Mouse (Mus musculus) CD8-positive naive resting alpha-beta T cell, adult 2 months (primary cell): ENCODE data around the gene Mob4.
A peak's percentile ranks its signal among the peaks of the same experiment; 100 is the strongest.
"Not testable (repeated sequence)": the region's sequence is repeated elsewhere in the genome, so short reads cannot be mapped to it uniquely, and the experiment has no call there.

Experiments used
- DNase-seq, 2 experiments: peaks; one replicate each; pipeline ENCODE4 v3.0.0; 2022; ENCODE audit warnings: low read depth in 2 of 2, low spot score in 2 of 2

The Mob4 gene

DNA sequence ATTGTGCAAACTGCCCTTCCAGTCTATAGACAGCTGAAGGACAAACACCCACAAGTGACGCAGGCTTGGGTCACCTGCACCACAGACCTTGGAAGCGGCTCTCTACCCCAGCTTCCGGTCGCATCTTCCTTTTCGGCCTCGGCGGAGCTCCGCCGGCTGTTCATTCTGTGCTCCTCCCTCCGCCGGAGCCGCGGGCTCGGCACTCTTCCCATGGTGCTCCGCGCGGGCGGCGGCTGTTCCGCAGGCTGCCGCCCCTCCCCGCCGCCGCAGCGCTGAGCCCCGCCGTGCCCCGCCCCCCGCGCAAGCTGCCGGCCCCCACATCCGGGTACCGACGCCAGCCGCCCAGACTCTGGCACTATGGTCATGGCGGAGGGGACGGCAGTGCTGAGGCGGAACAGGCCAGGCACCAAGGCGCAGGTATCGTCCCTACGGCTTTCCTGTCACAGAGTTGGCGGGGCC lies at the start of gene Mob4:
Gene Mob4 (plus strand): TSS at position 289 of the 459 bp plus-strand sequence.
- peak; percentile 84 to 85 for DNase-seq

GRCm38 (mm10) chr1:55082106-55082505 lies 48.9 kb upstream of the Mob4 start:
- no peak for DNase-seq

DNA sequence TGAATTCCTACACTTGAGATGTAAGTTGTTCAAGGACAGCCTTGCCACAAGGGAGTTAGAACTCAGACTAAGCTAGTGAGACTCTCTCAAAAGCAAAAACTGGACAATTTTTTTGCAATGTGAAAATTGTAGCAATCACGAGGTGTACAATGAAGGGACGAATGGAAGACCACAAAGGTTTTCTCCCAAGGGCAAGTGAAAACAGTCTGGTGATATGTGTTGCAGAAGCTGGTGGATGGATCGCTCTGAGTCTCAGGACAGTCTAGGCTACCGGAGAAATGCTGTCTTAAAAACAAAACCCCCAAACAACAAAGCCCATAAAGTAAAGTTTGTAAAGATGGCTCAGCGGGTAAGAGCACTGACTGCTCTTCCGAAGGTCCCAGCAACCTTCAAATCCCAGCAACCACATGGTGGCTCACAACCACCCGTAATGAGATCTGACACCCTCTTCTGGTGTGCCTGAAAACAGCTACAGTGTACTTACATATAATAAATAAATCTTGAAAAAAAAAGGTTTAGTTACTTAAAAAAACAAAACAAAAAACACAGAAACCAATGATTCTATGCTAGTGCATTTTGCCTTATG lies 45.2 kb upstream of the Mob4 start:
- no peak for DNase-seq

DNA sequence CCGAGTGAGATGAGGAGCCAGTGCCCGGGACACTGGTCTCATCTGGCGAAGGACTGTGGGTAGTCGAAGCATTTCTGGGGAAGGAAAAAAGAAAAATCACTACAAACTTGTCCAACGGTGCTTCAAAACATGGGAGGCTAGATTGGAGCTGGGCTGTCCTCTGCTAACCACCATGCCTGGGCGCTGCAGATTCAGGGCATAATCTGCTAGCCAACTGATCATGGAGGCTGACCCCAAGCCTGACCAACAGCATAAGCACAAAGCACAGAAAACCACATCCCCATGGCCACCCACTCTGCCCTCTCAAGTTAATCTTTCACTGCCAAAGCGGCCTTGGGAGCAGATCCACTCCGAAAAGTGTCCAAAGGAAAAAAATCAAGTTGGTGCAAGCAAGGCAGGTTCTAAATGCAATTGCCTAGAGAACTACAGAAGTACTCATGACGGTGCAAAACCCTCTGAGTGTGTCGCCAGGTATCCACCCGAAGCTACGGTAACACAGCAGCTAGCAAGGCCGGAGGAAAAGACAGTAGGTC lies 44.1 kb upstream of the Mob4 start:
- DNase-seq, result no peak

DNA sequence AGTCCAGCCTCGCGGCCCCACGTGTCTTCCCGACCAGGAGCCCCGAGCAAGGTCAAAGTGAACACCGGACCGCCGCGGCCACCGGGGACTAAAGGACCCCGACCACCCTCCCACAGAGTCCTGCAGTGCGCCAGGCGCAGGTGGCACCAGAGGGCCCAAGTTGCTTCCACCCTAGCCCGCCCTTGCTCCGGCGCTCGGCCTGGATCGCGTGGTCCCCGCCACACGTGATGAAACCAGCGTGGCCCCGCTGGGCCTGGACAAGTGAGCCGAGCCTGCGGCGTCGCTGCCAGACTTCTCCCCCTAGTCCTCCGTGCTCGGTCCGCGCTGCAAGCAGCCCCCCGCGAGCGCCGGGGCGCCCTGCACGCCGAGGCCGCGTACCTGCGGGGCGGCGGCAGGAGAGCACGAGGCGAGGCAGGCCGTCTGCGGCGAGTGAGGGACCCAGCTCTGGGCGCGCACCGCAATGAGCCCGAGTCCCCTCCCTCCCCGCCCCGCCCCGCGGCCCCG lies 43.6 kb upstream of the Mob4 start:
- DNase-seq, result peak in 1 of 2 experiments; percentile 48

GRCm38 (mm10) chr1:55087932-55088610 lies 43.0 kb upstream of the Mob4 start, which contains the start of the genes Hspe1 and Hspd1:
Gene Hspe1 (plus strand): TSS chr1:55088132.
Gene Hspd1 (minus strand): TSS chr1:55088243.
- peak; percentile 96 to 97 for DNase-seq

- DNase-seq, result no peak
These were observed 42.2 kb upstream of the Mob4 start for GRCm38 (mm10) chr1:55088611-55089497.

GRCm38 (mm10) chr1:55089498-55090064 lies 41.5 kb upstream of the Mob4 start:
- DNase-seq, result peak in 1 of 2 experiments; percentile 7

- DNase-seq, result no peak
These were observed 39.0 kb upstream of the Mob4 start for GRCm38 (mm10) chr1:55092056-55092455.

DNA sequence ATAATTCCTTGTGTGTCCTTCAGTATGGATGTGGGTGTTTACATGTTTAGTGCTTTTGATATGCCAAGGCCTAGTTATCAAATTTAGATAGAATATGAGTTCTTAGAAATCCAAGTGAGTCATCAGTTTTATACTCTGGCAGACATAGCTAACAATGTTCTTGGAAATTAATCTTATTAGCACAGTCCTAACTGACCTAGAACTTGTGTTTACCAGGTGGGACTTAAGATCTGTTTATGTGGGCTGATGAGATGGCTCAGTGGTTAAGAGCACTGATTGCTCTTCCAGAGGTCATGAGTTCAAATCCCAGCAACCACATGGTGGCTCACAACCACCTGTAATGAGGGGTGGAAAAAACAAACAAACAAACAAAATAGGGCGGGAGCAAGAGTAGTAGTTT lies 38.6 kb upstream of the Mob4 start:
- DNase-seq, result no peak

GRCm38 (mm10) chr1:55106919-55107585 lies 24.0 kb upstream of the Mob4 start:
- no peak for DNase-seq

DNA sequence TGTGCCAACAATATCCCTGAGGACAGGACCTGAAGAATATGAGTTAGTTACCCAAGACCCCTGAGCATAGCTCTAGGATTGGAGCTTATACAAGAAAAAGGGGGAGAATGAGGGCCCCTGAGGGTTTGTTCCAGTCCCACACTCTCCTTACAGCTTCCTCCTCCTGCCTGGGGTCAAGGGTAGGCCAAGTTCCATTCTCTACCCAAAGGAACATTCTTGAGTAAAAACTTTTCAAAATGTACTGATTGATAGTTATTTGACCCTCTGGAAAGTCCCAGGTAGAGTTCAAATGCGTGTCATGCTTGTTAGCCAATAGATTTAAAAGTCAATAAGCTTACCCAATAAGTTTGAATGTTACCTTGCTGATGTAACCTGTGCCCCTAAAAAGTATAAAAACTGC lies 23.4 kb upstream of the Mob4 start:
- no peak for DNase-seq

DNA sequence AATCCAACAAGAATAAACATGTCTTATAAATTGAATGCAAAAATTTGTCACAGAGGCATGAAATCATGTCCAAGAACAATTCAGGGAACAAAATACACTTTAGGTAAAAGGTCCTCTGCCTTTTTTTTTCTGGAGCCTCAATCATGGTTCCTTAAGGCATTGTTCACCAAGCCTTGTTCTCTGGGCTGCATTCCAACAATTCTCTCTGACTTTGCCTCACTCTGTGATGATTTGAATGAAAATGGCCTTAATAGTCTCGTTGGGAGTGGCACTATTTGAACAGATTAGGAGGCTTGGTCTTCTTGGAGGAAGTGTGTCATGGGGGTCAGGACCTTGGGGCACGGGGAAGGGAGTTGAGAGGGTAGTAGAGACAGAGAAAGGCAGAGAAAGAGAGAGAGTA lies 22.6 kb upstream of the Mob4 start:
- no peak for DNase-seq

GRCm38 (mm10) chr1:55109066-55109766 lies 21.8 kb upstream of the Mob4 start:
- DNase-seq, result no peak

DNA sequence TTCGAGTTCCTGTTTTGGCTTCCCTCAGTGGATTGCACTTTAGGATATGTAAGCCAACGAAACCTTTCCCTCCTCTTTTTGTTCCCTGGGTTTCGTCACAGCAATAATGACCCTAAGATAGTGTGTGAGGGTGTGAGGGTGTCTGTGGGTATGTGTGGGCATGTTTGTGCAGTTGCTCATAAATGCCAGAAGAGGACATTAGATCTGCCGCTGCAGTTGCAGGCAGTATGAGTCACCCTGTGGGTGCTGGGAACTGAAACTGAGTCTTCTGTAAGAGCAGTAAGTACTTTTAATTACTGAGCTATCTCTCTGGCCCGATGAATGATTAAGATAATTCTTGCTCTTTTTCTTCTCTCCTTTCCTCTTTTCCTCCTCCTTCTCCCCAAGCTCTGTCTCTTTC lies 8.0 kb upstream of the Mob4 start:
- no peak for DNase-seq

- no peak for DNase-seq
These were observed 7.5 kb upstream of the Mob4 start for GRCm38 (mm10) chr1:55123561-55123960.

GRCm38 (mm10) chr1:55124136-55124535 lies 6.9 kb upstream of the Mob4 start:
- not testable (repeated sequence) for DNase-seq

GRCm38 (mm10) chr1:55129716-55130115 lies 1.3 kb upstream of the Mob4 start:
- no peak for DNase-seq

DNA sequence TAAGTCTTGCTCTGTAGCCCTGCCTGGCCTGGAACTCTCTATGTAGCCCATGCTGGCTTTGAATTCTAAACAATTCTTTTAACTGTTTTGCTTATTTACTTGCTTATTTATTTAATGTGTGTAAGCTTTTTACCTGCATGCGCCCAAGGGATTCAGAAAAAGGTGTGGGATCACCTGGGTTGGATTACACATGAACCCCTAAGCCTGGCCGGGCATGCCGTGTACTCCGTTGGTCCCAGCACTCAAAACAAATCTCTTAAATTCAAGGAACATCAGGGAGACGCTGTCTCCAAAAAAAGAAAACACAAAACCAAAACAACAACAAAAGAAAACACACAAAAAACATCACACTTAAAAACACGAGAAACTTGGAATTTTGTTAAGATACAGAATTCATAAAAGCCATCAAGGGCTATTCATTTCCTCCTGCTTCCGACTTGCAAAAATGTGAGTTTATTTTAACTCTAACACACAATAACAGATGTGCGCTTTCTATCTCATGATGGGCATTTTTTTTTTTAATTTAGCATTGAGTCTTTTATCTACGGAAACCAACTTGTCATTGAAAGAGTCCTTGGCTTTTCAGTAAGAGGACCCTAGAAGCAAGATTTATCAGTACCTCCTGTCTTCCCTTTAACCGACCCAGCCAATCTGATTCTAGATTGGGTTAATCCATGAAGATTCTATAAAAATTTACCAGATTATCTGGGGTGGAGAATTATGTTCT lies 678 bp upstream of the Mob4 start:
- DNase-seq, result no peak
